Mouse (Mus musculus) small intestine, adult 2 months (tissue): ENCODE results near the gene Lrrc4c.

Source experiments
- CTCF ChIP-seq: fragments of 200-500 bp; IDR thresholded peaks from 2 replicates; pipeline ENCODE4 v1.5.1; 2012; ENCODE audit warnings: low read depth, mild to moderate bottlenecking, control low read depth, inconsistent platforms, low read length, moderate library complexity, mixed read lengths; ENCODE audit not compliant: insufficient replicate concordance, insufficient read length; ENCODE audit errors: extremely low read depth
- POLR2A ChIP-seq: fragments of 200-500 bp; IDR thresholded peaks from 2 replicates; pipeline ENCODE4 v1.6.1; 2012; ENCODE audit warnings: low read depth, mild to moderate bottlenecking, control low read depth, inconsistent platforms, low read length, moderate library complexity

GRCm38 (mm10) chr2:97478925-97479298 lies 1160.9 kb downstream of the Lrrc4c start:
- TF ChIP-seq CTCF (no peak), POLR2A (no peak)
